Mouse (Mus musculus): ENCODE results near the gene Dido1.

DNA sequence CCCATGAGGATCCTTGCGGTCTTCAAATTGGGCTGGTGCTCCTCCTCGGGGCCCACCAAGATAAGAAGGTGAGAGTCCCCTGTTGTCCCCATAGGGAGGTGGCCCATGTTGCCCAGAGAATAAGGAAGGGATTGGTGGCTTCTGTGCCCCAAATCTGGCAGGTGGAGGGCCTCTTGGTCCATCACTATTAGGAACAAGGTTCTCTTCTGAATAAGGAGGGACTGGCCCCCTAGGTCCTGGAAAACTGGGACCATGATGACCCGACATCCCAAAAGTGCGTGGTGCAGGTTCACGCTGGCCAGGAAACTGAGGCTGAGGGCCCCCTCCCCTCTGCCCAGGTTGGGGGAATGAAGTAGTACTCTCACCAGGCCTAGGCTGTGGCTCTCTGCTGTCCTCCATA lies 49.3 kb downstream of the Dido1 start:
- TF ChIP-seq ZC3H11A (IDR thresholded peaks at IDR 0.05; ENCODE audit: borderline replicate concordance, low read depth, low read length) = no peak
- no peak for TF ChIP-seq MAFK (IDR thresholded peaks at IDR 0.05; ENCODE audit: insufficient read depth, low read depth, low read length)

All from ES-E14 (cell line).